Mouse (Mus musculus) olfactory bulb, adult 2 months (tissue): ENCODE measurements at regions not wholly inside any gene's neighbourhood (a gene's known extent, or its start where the extent isn't known, plus 50 kb on each side); places are given as distances from the start of the nearest gene placed in this dataset.
A peak's percentile ranks its signal among the peaks of the same experiment; 100 is the strongest.

ENCODE experiments used
- H3K27ac ChIP-seq: fragments of 200-500 bp; 2 replicates; pipeline ENCODE4 v1.5.1; 2012; ENCODE audit warnings: low read depth, low read length; ENCODE audit not compliant: insufficient read depth
- H3K4me1 ChIP-seq: fragments of 200-500 bp; 2 replicates; pipeline ENCODE4 v1.6.1; 2012; ENCODE audit warnings: low read length; ENCODE audit not compliant: control insufficient read depth, insufficient read depth
- H3K4me3 ChIP-seq: fragments of 200-500 bp; 2 replicates; pipeline ENCODE4 v1.5.1; 2012; ENCODE audit warnings: mild to moderate bottlenecking, low read depth, low read length, moderate library complexity; ENCODE audit not compliant: insufficient read depth
- CTCF ChIP-seq: fragments of 200-500 bp; IDR thresholded peaks from 2 replicates; pipeline ENCODE4 v1.5.1; 2012; ENCODE audit warnings: low read depth, mild to moderate bottlenecking, low read length, moderate library complexity; ENCODE audit not compliant: insufficient read depth
- POLR2A ChIP-seq: fragments of 200-500 bp; IDR thresholded peaks from 2 replicates; pipeline ENCODE4 v1.6.1; 2012; ENCODE audit warnings: mild to moderate bottlenecking, low read depth, low read length, moderate library complexity; ENCODE audit not compliant: insufficient read depth
- WGBS: fragments of 180-500 bp; shearing (Covaris S2); methylation state at CpG from one replicate; pipeline ENCODE4 v1.1.7; 2018; 5-methylcytosine and 5-hydroxymethylcytosine counted together

DNA sequence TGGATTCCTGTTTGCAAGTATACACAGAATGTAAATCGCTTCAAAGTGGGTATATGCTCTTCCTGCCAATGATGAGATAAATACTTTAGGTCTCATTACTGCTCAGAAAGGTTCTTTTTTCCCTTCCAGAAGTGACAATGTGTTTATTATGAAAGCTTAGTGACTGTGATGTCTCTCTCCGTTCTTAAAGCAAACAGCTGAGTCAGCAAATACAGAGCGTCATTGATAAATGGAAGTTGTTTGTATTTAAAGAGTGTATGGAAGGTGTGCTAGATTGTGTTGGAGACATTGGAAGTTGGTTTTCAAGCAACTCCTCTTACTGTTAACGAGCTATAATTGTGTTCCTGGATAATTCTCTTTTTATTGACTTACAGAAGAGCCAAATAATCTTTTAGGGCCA, 408.0 kb downstream of the Prr30 start:
- no peaks in the 10 kb centered on the region for H3K4me1 ChIP-seq
- 51% methylated on average over 4 of the region's 4 CpGs for WGBS
- TF ChIP-seq POLR2A (no peak), CTCF (no peak)
- no peak overlapping the region for H3K4me3 ChIP-seq
- no peak overlapping the region for H3K27ac ChIP-seq

DNA sequence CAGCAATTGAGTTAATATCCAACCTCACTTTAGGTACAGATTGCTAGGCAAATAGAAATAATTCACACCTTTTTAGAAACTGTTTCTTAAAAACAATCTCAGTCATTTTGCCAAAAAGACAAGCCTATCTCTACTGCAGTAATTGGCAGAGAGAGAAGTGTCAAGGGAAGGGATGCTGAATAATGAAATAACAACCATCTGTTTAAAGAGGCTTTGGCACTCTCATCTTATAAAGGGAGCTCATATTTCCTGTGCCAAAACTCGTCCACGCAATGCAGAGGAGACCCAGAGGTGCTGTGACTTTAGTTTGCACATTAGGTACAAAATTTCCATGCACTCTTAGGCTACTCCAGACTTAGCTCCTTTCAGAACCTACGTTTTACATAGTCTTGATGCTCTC, 418.2 kb downstream of the Prr30 start:
- 75% methylated on average over 3 of the region's 3 CpGs for WGBS
- H3K27ac ChIP-seq, result no peak overlapping the region
- no peak overlapping the region for H3K4me3 ChIP-seq
- H3K4me1 ChIP-seq, result no peaks in the 10 kb centered on the region
- TF ChIP-seq CTCF, result no peak
- no peak for TF ChIP-seq POLR2A

DNA sequence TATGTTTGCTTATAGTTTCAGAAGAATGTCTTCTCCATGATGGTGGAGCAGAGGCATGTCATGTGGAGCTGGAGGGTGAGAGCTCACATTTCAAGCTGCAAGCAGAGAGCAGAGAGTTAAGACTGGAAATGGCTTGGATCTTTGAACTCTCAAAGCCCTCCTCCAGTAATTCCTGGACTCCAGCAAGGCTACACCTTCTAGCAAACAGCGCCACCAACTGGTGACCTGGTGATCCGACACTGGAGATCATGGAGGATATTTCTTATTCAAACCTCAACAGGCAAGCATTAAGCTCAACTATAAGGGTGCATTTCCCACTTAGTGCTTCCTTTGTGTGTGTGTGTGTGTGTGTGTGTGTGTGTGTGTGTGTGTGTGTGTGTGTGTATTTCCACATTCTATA, 446.2 kb downstream of the Prr30 start:
- peaks cover 9% of the 10 kb centered on the region for H3K4me1 ChIP-seq
- TF ChIP-seq POLR2A (no peak), CTCF (no peak)
- no peak overlapping the region for H3K4me3 ChIP-seq
- H3K27ac ChIP-seq, result no peak overlapping the region
- WGBS, result 48% methylated on average over 2 of the region's 2 CpGs

DNA sequence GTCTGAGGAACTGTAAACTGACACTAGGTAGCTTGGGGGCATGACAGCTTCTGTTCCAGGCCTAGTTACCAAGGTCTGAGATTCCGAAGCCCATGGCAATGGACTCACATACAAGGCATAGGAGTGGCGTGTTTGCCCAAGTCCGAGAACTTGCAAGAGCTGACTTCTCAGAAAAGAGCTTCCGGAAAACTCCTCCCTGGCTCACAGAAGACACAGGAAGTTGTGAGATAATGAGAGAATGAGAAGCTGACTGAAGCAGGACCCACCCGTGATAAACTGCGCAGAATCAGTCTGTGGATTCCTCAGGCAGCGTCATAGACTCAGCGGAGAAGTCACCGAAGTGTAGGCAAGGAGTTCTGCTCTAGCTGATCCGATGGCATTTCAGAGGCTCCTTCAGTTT, 447.4 kb downstream of the Prr30 start:
- Histone ChIP-seq H3K27ac (no peak overlapping the region), H3K4me3 (no peak overlapping the region), H3K4me1 (peaks cover 9% of the 10 kb centered on the region)
- 90% methylated on average over 10 of the region's 10 CpGs for WGBS
- TF ChIP-seq CTCF, result no peak
- TF ChIP-seq POLR2A, result no peak

DNA sequence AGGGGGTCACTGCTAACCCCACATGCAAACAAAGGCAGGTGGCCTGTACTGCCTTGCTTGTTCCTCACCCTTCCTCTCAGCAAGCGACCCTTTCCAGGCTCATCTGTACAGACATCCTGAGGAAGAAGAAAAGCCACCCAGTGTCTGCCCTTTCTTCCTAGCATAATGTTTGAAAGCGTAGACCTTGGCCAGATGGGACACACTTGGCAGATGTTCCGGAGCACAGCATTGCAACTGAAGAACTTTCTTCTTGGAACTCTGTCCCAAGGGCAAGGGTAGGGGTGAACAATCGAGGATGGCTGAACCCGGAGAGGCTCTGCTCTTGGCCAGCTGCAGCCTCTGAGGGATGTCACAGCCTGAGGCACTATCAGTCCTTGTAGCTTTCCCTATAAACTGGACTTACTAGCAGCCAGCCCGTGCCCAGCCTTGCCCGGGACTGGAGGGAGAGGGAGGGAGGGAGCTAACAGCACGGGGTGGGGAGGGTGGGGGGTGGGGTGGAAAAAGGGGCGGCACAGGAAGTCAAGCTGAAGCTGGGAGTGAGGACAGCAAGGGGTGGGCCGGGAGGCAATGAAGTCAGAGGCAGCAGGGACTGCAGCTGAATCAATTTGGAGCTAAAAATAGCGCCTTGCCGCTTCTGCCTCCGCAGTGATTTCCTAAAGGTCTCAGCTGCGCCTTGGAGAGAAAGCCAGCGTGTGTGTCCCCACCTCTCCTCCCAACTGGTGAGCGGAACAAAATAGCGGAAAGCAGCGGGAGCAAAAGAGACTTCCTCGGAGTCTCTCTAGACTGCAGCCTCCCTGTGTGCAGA, 450.2 kb downstream of the Prr30 start:
- WGBS, result 4% methylated on average over 19 of the region's 19 CpGs
- H3K4me1 ChIP-seq, result peaks cover 9% of the 10 kb centered on the region
- H3K27ac ChIP-seq, result peak overlapping the region; percentile 91
- H3K4me3 ChIP-seq, result peak overlapping the region; percentile 37
- no peak for TF ChIP-seq CTCF
- no peak for TF ChIP-seq POLR2A

DNA sequence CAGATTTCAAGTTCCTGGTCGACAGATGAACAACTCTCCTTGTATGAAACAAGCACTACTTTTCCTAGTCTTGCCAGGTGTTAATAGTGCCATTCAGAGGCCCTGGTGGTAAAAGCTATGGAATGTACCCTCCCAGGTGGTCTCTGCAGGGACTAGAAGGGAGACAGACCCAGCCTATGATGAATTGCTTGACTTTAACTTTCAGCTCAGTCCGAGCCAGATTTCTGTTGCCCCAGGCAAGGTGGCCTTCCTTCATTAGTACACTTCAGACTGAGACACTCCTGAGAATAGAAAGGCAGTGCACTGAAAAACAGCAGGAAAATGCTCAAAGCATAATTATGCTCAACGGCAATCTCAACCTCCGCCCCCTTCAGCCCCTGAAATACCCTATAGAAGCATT, 450.8 kb upstream of the Klf12 start:
- H3K27ac ChIP-seq, result no peak overlapping the region
- 57% methylated on average over 4 of the region's 4 CpGs for WGBS
- H3K4me3 ChIP-seq, result no peak overlapping the region
- H3K4me1 ChIP-seq, result no peaks in the 10 kb centered on the region
- TF ChIP-seq POLR2A (no peak), CTCF (no peak)

DNA sequence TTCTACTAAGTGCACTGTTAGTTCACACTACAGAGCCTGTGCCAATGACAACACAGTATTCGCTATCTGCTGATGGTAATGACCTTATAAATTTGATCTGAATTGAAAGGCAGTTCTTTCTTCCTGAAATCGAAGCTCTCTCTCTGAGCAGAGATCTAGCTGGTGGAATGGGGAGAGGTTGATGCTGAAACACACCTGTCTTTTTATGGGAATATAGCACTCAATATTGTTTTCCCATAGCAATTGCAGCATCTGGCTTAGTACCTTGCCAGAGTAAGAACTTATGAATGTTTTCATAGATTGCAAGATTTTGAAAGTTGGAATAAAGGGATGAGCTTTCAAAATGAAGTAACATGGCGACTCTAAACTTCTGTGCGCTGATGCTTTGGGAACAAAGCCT, 444.0 kb upstream of the Klf12 start:
- Histone ChIP-seq H3K4me3 (no peak overlapping the region), H3K4me1 (no peaks in the 10 kb centered on the region), H3K27ac (no peak overlapping the region)
- WGBS, result 83% methylated on average over 4 of the region's 4 CpGs
- TF ChIP-seq POLR2A (no peak), CTCF (no peak)

DNA sequence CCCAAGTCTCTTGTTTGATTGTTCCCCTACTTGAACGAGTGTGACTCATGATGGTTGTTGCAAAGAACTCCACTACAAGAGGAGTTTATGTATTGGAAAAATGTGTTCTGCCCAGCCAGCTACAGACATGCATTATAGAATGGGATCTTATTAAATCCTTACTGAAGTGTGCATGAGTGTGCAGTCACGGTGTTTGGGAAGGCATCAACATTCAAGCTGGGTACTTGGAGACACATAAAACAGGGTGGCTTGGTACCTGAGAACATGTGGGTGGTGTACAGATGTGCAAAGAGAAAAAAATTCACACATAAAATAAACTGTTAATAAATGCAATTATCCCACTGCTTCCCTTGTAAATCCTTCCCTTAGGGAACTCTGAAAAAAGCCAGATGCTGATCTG, 443.2 kb upstream of the Klf12 start:
- H3K4me1 ChIP-seq, result no peaks in the 10 kb centered on the region
- no peak for TF ChIP-seq CTCF
- no peak overlapping the region for H3K4me3 ChIP-seq
- WGBS, result 67% methylated on average over 2 of the region's 2 CpGs
- no peak overlapping the region for H3K27ac ChIP-seq

DNA sequence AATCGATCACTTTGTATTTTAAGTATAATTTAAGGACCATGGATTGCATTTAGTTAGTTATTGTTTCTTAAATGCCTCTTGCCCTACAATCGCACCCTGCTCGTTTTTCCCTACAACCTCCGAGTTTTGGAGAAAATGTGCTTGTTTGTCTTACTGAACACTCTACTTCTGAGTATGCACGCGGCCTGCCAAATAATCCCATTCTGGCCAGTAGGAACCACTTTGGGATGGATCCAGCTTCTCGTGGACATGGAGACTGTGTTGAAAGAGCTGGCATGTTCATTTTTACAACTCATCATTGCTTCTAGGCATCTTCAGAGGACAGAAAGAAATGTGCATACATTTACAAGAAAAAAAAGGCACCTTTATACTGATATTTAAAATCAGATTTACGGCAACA, 440.5 kb upstream of the Klf12 start:
- H3K4me3 ChIP-seq, result no peak overlapping the region
- TF ChIP-seq CTCF (no peak), POLR2A (no peak)
- WGBS, result 54% methylated on average over 8 of the region's 8 CpGs

DNA sequence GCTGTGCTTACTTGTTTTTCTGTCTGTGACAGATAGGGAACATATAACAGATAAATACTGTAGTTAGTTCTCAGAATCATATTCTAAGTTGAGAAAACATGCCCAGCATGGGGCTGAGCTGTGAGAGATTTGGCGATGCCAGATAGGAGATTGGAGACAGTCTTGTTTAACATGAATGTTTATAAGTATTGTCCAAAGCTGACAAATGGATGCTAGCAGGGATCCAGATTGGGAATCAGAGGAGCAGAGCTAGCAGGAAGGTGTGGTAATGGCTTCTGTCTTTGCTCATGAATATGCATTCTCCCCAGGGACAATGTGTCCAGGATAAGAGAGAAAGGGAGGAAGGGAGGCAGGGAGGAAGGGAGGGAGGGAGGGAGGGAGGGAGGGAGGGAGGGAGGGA, 436.2 kb upstream of the Klf12 start:
- Histone ChIP-seq H3K27ac (no peak overlapping the region), H3K4me3 (no peak overlapping the region), H3K4me1 (no peaks in the 10 kb centered on the region)
- TF ChIP-seq CTCF (no peak), POLR2A (no peak)
- WGBS, result 47% methylated on average over 1 of the region's 1 CpGs

More for the DNA sequence above, 440.5 kb upstream of the Klf12 start:
- H3K4me1 ChIP-seq, result no peaks in the 10 kb centered on the region
- H3K27ac ChIP-seq, result no peak overlapping the region
